Mouse (Mus musculus) colon, adult 2 months (tissue): ENCODE data around the gene Rbpms2. TPM values are rescaled to one million over a fixed set of nuclear protein-coding genes. Genes with fewer than 3 reads are reported as not detected.

Experiments
- polyA plus RNA-seq: library from polyadenylated mRNA; depleted of rRNA; stranded (reverse); fragments of >200 nt; gene quantifications from 2 replicates; pipeline ENCODE4 v1.2.3, GENCODE M21; 2012; rRNA removed

Rbpms2 gene
- 45.0 and 57.6 TPM in 2 replicates for polyA plus RNA-seq

GRCm38 (mm10) chr9:65629025-65629766, at the start of gene Rbpms2:
Rbpms2 (plus strand) TSS chr9:65629648.

GRCm38 (mm10) chr9:65579781-65580371, 49.6 kb upstream of the Rbpms2 start, which contains the start of gene Plekho2:
Plekho2 (minus strand) TSS chr9:65580040.

DNA sequence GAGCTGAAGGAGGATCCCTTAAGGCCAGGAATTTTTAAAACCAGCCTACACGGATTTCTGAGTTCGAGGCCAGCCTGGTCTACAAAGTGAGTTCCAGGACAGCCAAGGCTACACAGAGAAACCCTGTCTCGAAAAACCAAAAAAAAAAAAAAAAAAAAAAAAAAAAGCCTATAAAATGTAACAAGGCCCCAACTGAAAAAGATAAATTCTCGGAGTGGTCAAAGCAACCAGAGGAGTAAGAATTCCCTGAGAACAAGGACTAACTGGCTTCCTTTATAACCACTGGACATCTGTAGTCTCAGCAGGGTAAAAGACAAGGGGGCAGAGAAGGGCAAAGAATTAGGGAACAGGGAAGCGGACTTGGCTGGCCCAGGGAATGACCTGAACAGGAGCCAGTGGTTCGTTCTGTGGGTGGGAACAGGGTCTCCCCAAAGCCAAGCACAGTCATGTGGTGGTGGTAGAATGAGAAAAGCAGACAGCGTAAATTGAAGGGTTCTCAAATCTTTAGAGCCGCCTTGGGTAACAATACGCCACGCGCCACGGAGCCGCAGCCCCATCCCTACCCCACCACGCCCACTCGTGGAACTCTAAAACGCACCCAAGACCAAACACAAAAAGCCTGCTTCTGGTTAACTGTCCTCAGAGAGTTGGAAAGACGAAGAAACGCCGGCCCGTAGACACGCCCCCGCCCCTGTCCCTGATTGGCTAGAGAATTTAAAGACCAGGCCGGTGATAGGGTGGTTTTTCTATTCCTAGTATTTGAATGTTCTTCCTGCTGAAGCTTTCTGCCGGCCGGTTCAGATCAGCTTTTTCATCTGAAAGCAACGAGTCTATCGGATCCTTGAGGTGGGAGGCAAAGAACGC, 42.8 kb upstream of the Rbpms2 start, which contains the start of gene Pif1:
Gene Pif1, plus strand, starts transcription at position 755 of the 864 bp plus-strand sequence.

GRCm38 (mm10) chr9:65667701-65668100, 38.3 kb downstream of the Rbpms2 start, which contains the start of gene Oaz2:
Oaz2 (plus strand) TSS chr9:65668001.

Other genes with a start within 250 kb of the Rbpms2 start
- 1.3 and 2.0 TPM in 2 replicates for gene Kbtbd13, start 238.0 kb upstream of the Rbpms2 start, polyA plus RNA-seq
- gene Rasl12, start 231.1 kb upstream of the Rbpms2 start, polyA plus RNA-seq: 6.4 and 8.7 TPM in 2 replicates
- gene Slc51b, start 206.7 kb upstream of the Rbpms2 start, polyA plus RNA-seq: 2.3 and 2.7 TPM in 2 replicates
- 8.4 and 10.7 TPM in 2 replicates for gene Mtfmt, start 193.9 kb upstream of the Rbpms2 start, polyA plus RNA-seq
- gene Spg21, start 168.7 kb upstream of the Rbpms2 start, polyA plus RNA-seq: 11.5 and 12.6 TPM in 2 replicates
- gene Ankdd1a, start 109.5 kb upstream of the Rbpms2 start, polyA plus RNA-seq: not detected in 2 replicates
- 13.8 and 17.2 TPM in 2 replicates for gene Plekho2, start 49.6 kb upstream of the Rbpms2 start, polyA plus RNA-seq
- gene Pif1, start 42.5 kb upstream of the Rbpms2 start, polyA plus RNA-seq: 3.1 and 4.6 TPM in 2 replicates
- gene Oaz2, start 38.4 kb downstream of the Rbpms2 start, polyA plus RNA-seq: 82.2 and 94.7 TPM in 2 replicates
- gene Zfp609, start 197.9 kb downstream of the Rbpms2 start, polyA plus RNA-seq: 5.9 and 9.5 TPM in 2 replicates